Mouse (Mus musculus) megakaryocyte, embryonic 14.5 days (primary cell): ENCODE results near the gene Spg20. TPM values are rescaled to one million over a fixed set of nuclear protein-coding genes. Genes with fewer than 3 reads are reported as not detected.

Experiments used
- H3K27me3 ChIP-seq: replicated peaks from 2 replicates; pipeline ENCODE3; 2012; ENCODE audit warnings: inconsistent platforms
- H3K36me3 ChIP-seq: replicated peaks from 2 replicates; pipeline ENCODE3; 2012; ENCODE audit warnings: low read length, inconsistent platforms, mixed read lengths
- H3K4me1 ChIP-seq: 2 replicates; pipeline ENCODE4 v1.6.1; 2012; ENCODE audit warnings: inconsistent platforms
- H3K4me3 ChIP-seq: replicated peaks from 2 replicates; pipeline ENCODE3; 2012; ENCODE audit warnings: moderate library complexity, mild to moderate bottlenecking, inconsistent platforms
- H3K9me3 ChIP-seq: 2 replicates; pipeline ENCODE4 v1.6.1; 2012; ENCODE audit warnings: inconsistent platforms
- FLI1 ChIP-seq: IDR thresholded peaks from 2 replicates; pipeline ENCODE4 v1.6.1; 2012; ENCODE audit warnings: low read length, inconsistent platforms, mixed read lengths
- GATA1 ChIP-seq: IDR thresholded peaks from 3 replicates; pipeline ENCODE4 v1.6.1; 2012; ENCODE audit warnings: mixed read lengths, low read length, inconsistent platforms, borderline replicate concordance
- polyA plus RNA-seq: library from polyadenylated mRNA; stranded (reverse); fragments of >175 nt; gene quantifications from 2 replicates; pipeline ENCODE4 v1.2.3, GENCODE M21; 2012; ENCODE audit warnings: low replicate concordance; ENCODE audit not compliant: insufficient read depth

Gene Spg20
- polyA plus RNA-seq, 1 experiment, result 3.4 TPM

DNA sequence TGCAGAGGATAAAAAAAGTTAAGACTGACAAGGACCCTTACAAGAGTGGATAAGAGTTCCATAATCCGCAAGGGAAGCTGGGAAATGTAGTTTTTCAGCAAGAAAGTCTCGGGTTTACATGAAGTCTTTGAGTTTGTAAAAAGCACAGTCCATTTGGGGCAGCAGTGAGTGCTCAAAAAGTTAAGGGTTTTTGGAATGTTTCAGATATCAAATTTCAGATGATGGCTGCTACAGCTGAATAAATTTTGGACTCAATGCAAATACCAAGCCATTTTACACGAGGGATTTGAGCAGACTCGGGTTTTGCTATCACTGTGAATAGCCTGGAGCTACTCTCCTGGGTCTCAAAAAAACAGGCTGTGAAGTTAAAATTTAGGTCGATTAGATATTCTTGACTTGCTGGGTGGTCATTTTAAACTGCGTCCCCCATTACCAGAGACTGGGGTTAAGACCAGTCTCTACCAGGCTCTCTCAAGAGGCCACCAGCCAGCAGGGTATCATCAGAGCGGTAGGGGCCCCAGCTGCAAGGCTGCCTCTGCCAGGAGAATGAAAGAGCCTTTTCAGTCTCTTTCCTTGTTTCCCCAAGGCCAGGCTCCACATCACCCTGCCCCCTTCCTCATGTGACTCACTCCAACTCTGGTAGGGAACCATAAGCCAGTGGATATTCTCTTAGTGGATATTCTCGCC, 15.8 kb upstream of the Spg20 start:
- no peak overlapping the region for H3K4me3 ChIP-seq
- H3K4me1 ChIP-seq, result no peaks in the 10 kb centered on the region
- peaks cover 2% of the 10 kb centered on the region for H3K27me3 ChIP-seq
- H3K9me3 ChIP-seq, result peaks cover 10% of the 10 kb centered on the region
- no peaks in the 10 kb centered on the region for H3K36me3 ChIP-seq
- TF ChIP-seq FLI1 (no peak), GATA1 (no peak)

DNA sequence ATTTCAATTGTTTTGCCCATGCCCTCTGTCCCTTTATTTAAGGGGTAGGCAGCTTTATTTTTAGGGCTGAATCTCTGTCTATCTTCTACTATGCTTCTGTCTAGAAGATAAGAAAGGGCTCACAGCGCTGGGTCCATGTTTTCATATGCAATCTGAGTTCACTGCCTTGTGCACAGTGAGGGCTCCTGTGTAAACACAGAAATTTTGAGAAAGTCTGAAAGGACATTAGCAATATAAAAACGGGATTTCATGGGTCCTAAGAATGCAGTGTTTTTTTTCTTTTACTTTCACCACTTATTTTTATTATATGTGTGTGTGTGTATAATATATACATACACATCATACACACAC, 15.3 kb upstream of the Spg20 start:
- H3K27me3 ChIP-seq, result peaks cover 2% of the 10 kb centered on the region
- H3K4me1 ChIP-seq, result no peaks in the 10 kb centered on the region
- TF ChIP-seq FLI1, result no peak
- TF ChIP-seq GATA1, result no peak
- peaks cover 10% of the 10 kb centered on the region for H3K9me3 ChIP-seq
- no peaks in the 10 kb centered on the region for H3K36me3 ChIP-seq
- no peak overlapping the region for H3K4me3 ChIP-seq

GRCm38 (mm10) chr3:55097186-55097585, 14.7 kb upstream of the Spg20 start:
- no peaks in the 10 kb centered on the region for H3K36me3 ChIP-seq
- peaks cover 2% of the 10 kb centered on the region for H3K27me3 ChIP-seq
- no peaks in the 10 kb centered on the region for H3K4me1 ChIP-seq
- TF ChIP-seq FLI1, result no peak
- no peak for TF ChIP-seq GATA1
- peaks cover 10% of the 10 kb centered on the region for H3K9me3 ChIP-seq
- no peak overlapping the region for H3K4me3 ChIP-seq

DNA sequence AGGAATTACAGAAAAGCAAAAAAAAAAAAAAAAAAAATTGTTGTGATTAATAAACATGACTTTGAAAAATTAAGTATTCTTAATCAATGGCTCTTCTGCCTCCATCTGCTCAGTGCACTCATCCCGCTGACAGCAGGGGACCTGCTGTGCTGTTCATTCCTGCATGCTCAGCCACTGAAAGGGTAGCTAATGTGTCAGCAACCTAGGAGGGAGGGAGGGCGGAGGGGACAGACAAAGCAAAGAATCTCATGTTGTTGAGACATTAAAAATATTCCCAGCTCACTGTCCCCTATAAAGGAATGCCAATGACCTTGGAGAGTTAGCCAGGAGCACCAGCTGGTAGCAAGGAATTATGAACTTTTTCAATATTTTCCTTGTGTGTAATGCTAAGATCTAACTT, 13.9 kb upstream of the Spg20 start:
- TF ChIP-seq GATA1 (no peak), FLI1 (no peak)
- H3K4me1 ChIP-seq, result no peaks in the 10 kb centered on the region
- no peaks in the 10 kb centered on the region for H3K36me3 ChIP-seq
- H3K9me3 ChIP-seq, result peaks cover 10% of the 10 kb centered on the region
- no peak overlapping the region for H3K4me3 ChIP-seq
- H3K27me3 ChIP-seq, result peaks cover 2% of the 10 kb centered on the region

- Histone ChIP-seq H3K36me3 (no peaks in the 10 kb centered on the region), H3K4me3 (no peak overlapping the region), H3K9me3 (peaks cover 16% of the 10 kb centered on the region), H3K27me3 (peaks cover 2% of the 10 kb centered on the region), H3K4me1 (no peaks in the 10 kb centered on the region; the same call in 1 of the 2 replicates)
- TF ChIP-seq GATA1, result no peak
- no peak for TF ChIP-seq FLI1
These were observed 12.9 kb upstream of the Spg20 start for GRCm38 (mm10) chr3:55098990-55099389.

GRCm38 (mm10) chr3:55101092-55101491, 10.8 kb upstream of the Spg20 start:
- no peak overlapping the region for H3K4me3 ChIP-seq

DNA sequence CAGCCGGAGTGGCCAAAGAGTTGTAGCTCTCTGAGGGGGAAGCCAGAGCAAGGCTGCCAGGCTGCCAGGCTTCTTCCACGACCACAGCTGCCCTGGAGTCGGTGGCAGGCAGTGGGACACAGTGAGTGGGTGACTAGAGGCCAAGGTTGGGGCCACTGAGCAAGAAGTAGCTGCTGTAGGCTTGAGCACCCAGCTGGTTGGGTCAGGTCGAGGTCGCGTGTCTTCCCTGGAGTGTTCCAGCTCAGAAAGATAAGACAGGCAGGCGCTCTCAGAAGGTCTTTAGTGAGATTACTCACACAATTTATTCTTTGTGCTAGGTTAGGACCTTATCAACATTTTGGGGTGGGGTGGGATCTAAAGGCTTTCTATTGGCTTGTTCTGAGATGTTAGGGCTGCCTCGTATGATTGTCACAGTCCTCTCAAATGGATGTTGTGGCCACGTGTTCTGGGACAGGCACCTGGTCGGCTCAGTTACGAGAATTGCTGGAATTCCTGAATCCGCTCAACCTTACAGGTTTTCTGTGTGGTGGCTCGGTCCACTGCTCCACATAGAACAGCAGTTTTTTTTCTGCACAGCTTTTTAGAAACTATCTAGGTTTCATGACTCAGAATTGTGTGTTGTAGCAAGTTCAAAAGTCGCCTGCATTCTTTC, 6.4 kb upstream of the Spg20 start:
- Histone ChIP-seq H3K27me3 (no peaks in the 10 kb centered on the region), H3K36me3 (no peaks in the 10 kb centered on the region), H3K4me1 (no peaks in the 10 kb centered on the region; the same call in 1 of the 2 replicates), H3K9me3 (peaks cover 36% of the 10 kb centered on the region), H3K4me3 (no peak overlapping the region)
- TF ChIP-seq FLI1 (no peak), GATA1 (no peak)

More at GRCm38 (mm10) chr3:55101092-55101491, 10.8 kb upstream of the Spg20 start:
- peaks cover 33% of the 10 kb centered on the region for H3K9me3 ChIP-seq
- H3K4me1 ChIP-seq, result no peaks in the 10 kb centered on the region; the same call in 1 of the 2 replicates
- peaks cover 2% of the 10 kb centered on the region for H3K27me3 ChIP-seq
- TF ChIP-seq FLI1 (no peak), GATA1 (no peak)
- H3K36me3 ChIP-seq, result no peaks in the 10 kb centered on the region

- Histone ChIP-seq H3K27me3 (no peaks in the 10 kb centered on the region), H3K36me3 (no peaks in the 10 kb centered on the region), H3K9me3 (peaks cover 36% of the 10 kb centered on the region), H3K4me1 (no peaks in the 10 kb centered on the region; the same call in 1 of the 2 replicates), H3K4me3 (no peak overlapping the region)
- TF ChIP-seq FLI1 (no peak), GATA1 (no peak)
These were observed 5.9 kb upstream of the Spg20 start for GRCm38 (mm10) chr3:55106051-55106450.

- peaks cover 19% of the 10 kb centered on the region for H3K4me1 ChIP-seq
- peaks cover 28% of the 10 kb centered on the region for H3K9me3 ChIP-seq
- H3K4me3 ChIP-seq, result no peak overlapping the region
- no peaks in the 10 kb centered on the region for H3K27me3 ChIP-seq
- TF ChIP-seq GATA1, result no peak
- no peak for TF ChIP-seq FLI1
- no peaks in the 10 kb centered on the region for H3K36me3 ChIP-seq
These were observed 2.8 kb upstream of the Spg20 start for GRCm38 (mm10) chr3:55109097-55109496.

DNA sequence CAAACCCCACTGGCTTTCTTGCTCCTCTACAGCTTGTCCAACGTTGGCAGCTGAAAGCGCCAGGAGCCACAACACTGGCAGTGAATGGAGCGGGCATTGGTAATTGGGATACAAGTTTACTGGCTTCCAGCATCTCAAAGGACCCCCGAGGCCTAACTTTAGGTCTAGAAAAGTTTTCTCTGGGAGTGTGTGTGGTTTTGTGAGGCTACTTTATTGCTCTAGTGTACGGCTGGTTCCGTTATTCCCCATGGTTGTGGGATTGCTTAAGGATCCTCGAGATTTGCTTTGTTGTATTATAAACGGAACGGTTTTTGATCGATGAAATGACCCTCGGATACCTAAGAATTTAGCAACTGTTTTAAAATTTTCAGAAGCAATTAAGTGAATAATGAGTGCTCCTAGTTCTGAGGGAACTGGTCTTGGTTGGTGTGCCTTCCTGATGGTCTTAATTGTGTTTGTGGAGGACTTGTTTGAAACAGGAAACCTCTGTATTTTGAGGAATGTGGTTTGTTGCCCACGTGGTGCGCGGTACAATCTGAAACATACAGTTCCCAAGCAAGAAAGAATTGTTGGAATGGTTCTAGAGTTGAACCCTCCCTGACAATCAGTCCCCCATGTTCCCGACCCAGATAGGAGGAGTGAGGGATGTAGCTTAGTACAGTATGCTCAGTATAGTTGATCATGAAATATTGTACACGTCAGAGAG, 955 bp downstream of the Spg20 start:
- Histone ChIP-seq H3K9me3 (peaks cover 7% of the 10 kb centered on the region; the same call in 1 of the 2 replicates), H3K36me3 (peaks cover 20% of the 10 kb centered on the region), H3K27me3 (no peaks in the 10 kb centered on the region), H3K4me1 (peaks cover 43% of the 10 kb centered on the region), H3K4me3 (peak overlapping the region; percentile 95)
- TF ChIP-seq GATA1, result no peak
- TF ChIP-seq FLI1, result no peak
